In the genomic region with DNA sequence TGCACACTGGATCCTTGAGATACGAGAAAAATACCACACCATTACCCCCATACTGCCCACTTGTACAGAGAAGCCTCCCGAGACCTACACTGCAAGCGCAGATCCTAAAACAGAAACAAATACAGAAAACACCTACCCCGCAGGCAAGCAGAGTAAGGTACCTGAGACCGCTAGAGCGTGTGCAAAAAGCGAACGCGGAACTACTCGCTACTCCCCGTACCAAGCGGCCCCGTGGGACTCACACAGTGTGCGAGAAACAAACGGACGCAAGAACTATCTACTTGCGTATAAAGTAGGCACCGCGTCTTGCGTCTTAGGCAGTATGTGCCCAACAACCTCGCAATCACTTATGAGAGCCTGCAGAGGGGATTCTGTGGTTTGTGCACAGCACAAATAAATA, we compare ENCODE assay signal across 8 mouse cellular contexts. TPM values are rescaled to one million over a fixed set of nuclear protein-coding genes. Genes with fewer than 3 reads are reported as not detected.
DNase-seq lines count a peak whose midpoint lies in the region; ATAC-seq lines count a peak whose summit lies in the region.

No protein-coding gene starts in this region.

- DNase-seq in spleen, postnatal 36 days (ENCODE audit: low spot score in 2 of 2) = peak; percentile 57 to 64
- DNase-seq in spleen, adult 12 weeks (ENCODE audit: low spot score) = no peak
- peak; percentile 65 for DNase-seq in splenic B cell, adult 2 months (ENCODE audit: low read depth, low spot score)
- DNase-seq in lung, postnatal 36 days = no peak
- DNase-seq in layer of hippocampus, postnatal 25 days (ENCODE audit: extremely low spot score in 1 of 2, low spot score in 1 of 2) = no peak
- DNase-seq in lung, adult 18-20 months = no peak

- H3K4me3 ChIP-seq in limb, embryonic 15.5 days = no peak overlapping the region

- H3K4me2 ChIP-seq in limb, embryonic 15.5 days = 0 out of 2 replicates have a peak overlapping the region, but pooled peaks have one; percentile 17

- no peaks in the 10 kb centered on the region for H3K36me3 ChIP-seq in limb, embryonic 15.5 days
- no peaks in the 10 kb centered on the region for H3K36me3 ChIP-seq in splenic B cell, adult 2 months (ENCODE audit: control insufficient read depth, insufficient read depth, low read length, poor library complexity, severe bottlenecking)

- no peak overlapping the region for H3K27ac ChIP-seq in limb, embryonic 15.5 days

- ATAC-seq in erythroid progenitor cell, adult 5-6 weeks (replicated peaks; ENCODE audit: low FRiP score, poor library complexity, severe bottlenecking) = peak; percentile 9; the same call in 1 of the 2 replicates
- ATAC-seq in limb, embryonic 15.5 days (ENCODE audit: insufficient number of reproducible peaks, low FRiP score, low TSS enrichment, low read depth) = no peak

- H3K27me3 ChIP-seq in limb, embryonic 15.5 days = peaks cover 78% of the 10 kb centered on the region
- no peaks in the 10 kb centered on the region for H3K27me3 ChIP-seq in splenic B cell, adult 2 months (ENCODE audit: control insufficient read depth, insufficient read depth, low read length, poor library complexity, severe bottlenecking)

- H3K9ac ChIP-seq in limb, embryonic 15.5 days = no peak overlapping the region

- H3K4me1 ChIP-seq in limb, embryonic 15.5 days = peaks cover 29% of the 10 kb centered on the region

- H3K9me3 ChIP-seq in limb, embryonic 15.5 days = no peaks in the 10 kb centered on the region

- WGBS in limb, embryonic 15.5 days = 5% methylated on average over 21 of the region's 21 CpGs

RNA-seq across cellular contexts. Expression of a gene that starts 2.3 kb away (rescaled TPM):
- 4.2 and 6.1 TPM in 2 replicates for total RNA-seq in erythroid progenitor cell, adult 5-6 weeks (2015; ENCODE audit: low replicate concordance)
- total RNA-seq in erythroid progenitor cell, adult 5-6 weeks (2017; ENCODE audit: low replicate concordance) = 1.6 and 2.7 TPM in 2 replicates
- polyA plus RNA-seq in limb, embryonic 15.5 days (2015; fragmentation: Nextera tagmentation; extraction: Ambion mirVana) = 1.1 and 1.4 TPM in 2 replicates
- total RNA-seq in layer of hippocampus, postnatal 25 days (2021) = 10 to 100 TPM in 1 of 2 experiments, 1 to 10 TPM in 1; 7.1 to 11.8 TPM

RNA-seq across cellular contexts. Expression of a gene that starts 38.6 kb away (rescaled TPM):
- 29.9 and 31.4 TPM in 2 replicates for total RNA-seq in erythroid progenitor cell, adult 5-6 weeks (2015; ENCODE audit: low replicate concordance)
- total RNA-seq in erythroid progenitor cell, adult 5-6 weeks (2017; ENCODE audit: low replicate concordance) = 87.7 and 89.0 TPM in 2 replicates
- 12.2 and 13.6 TPM in 2 replicates for polyA plus RNA-seq in limb, embryonic 15.5 days (2015; fragmentation: Nextera tagmentation; extraction: Ambion mirVana)
- total RNA-seq in layer of hippocampus, postnatal 25 days (2021) = 10 to 100 TPM; 24.0 to 26.4 TPM

RNA-seq across cellular contexts. Expression of a gene that starts 39.4 kb away (rescaled TPM):
- total RNA-seq in erythroid progenitor cell, adult 5-6 weeks (2015; ENCODE audit: low replicate concordance) = 18.0 and 32.8 TPM in 2 replicates
- total RNA-seq in erythroid progenitor cell, adult 5-6 weeks (2017; ENCODE audit: low replicate concordance) = 27.6 and 29.6 TPM in 2 replicates
- polyA plus RNA-seq in limb, embryonic 15.5 days (2015; fragmentation: Nextera tagmentation; extraction: Ambion mirVana) = 2.7 and 2.8 TPM in 2 replicates
- total RNA-seq in layer of hippocampus, postnatal 25 days (2021) = 10 to 100 TPM; 10.5 to 12.4 TPM

RNA-seq across cellular contexts. Expression of a gene that starts 55.8 kb away (rescaled TPM):
- total RNA-seq in erythroid progenitor cell, adult 5-6 weeks (2015; ENCODE audit: low replicate concordance) = 122 and 132 TPM in 2 replicates
- 53.0 and 74.3 TPM in 2 replicates for total RNA-seq in erythroid progenitor cell, adult 5-6 weeks (2017; ENCODE audit: low replicate concordance)
- polyA plus RNA-seq in limb, embryonic 15.5 days (2015; fragmentation: Nextera tagmentation; extraction: Ambion mirVana) = 8.2 and 10.0 TPM in 2 replicates
- total RNA-seq in layer of hippocampus, postnatal 25 days (2021) = 100 to 1,000 TPM; 195 to 200 TPM

Comparison
In these comparisons a context has a peak if more than half of its experiments do, and no peak if none do; other contexts are left out.
1. DNase-seq: peak in spleen, postnatal 36 days (2 of 2) and splenic B cell, adult 2 months (single experiment); none in spleen, adult 12 weeks (single experiment), lung, postnatal 36 days (single experiment), layer of hippocampus, postnatal 25 days (0 of 2) and lung, adult 18-20 months (0 of 2).